Mouse (Mus musculus): Measurements from ENCODE around the gene Khdrbs2.

DNA sequence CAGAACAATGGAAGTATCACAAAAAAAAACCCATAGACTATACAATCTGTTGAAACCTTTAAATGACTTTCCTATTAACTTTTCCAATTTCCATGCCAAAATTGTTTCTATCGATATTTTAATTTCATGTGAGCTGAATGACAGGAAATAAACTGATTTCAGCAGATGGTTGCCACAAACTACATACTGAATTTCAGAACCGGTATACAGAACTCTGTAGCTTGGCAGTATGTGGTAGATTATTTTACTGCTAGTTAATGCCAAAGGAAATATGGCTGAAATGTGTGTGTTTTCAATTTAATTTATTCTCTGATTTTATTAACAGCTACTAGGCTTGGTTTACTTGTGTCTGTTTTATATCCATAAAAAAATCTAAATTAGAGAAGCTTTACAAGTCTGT lies 260.6 kb downstream of the Khdrbs2 start:
- no peak for TF ChIP-seq CTCF (IDR thresholded peaks at IDR 0.05; ENCODE audit: low read depth, low read length)
- TF ChIP-seq GATA1 (IDR thresholded peaks at IDR 0.05; ENCODE audit: borderline replicate concordance, low read length), result no peak
- TF ChIP-seq POLR2AphosphoS5 (IDR thresholded peaks at IDR 0.05; ENCODE audit: insufficient replicate concordance, low read depth, low read length), result no peak
